Mouse (Mus musculus) heart, postnatal 0 days (tissue): ENCODE measurements around the gene Rora. TPM values are rescaled to one million over a fixed set of nuclear protein-coding genes. Genes with fewer than 3 reads are reported as not detected.

Source experiments
- ATAC-seq: fragments of 200-750 bp; cut with Nextera tagmentation; 2 replicates; pipeline ENCODE4 v1.8.0; 2017; ENCODE audit warnings: low read depth, moderate number of reproducible peaks, moderate library complexity; ENCODE audit not compliant: insufficient read depth
- DNase-seq: peaks from one replicate; pipeline ENCODE4 v3.0.0-alpha.2; 2016; ENCODE audit warnings: low spot score
- H3K27ac ChIP-seq: fragments of 300-500 bp; sonication (generic); 2 replicates; pipeline ENCODE4 v1.5.1; 2014; ENCODE audit warnings: low read depth, mild to moderate bottlenecking
- H3K27me3 ChIP-seq: fragments of 300-500 bp; sonication (generic); 2 replicates; pipeline ENCODE4 v1.6.1; 2014; ENCODE audit warnings: low read length, mixed read lengths; ENCODE audit not compliant: control insufficient read depth, insufficient read depth
- H3K36me3 ChIP-seq: fragments of 300-500 bp; sonication (generic); replicated peaks from 2 replicates; pipeline ENCODE4 v1.6.1; 2014; ENCODE audit warnings: low read length, mixed read lengths; ENCODE audit not compliant: control insufficient read depth, insufficient read depth
- H3K4me1 ChIP-seq: fragments of 300-500 bp; sonication (generic); 2 replicates; pipeline ENCODE4 v1.6.1; 2014; ENCODE audit warnings: antibody characterized with exemption; ENCODE audit not compliant: control insufficient read depth, insufficient read depth
- H3K4me2 ChIP-seq: fragments of 300-500 bp; sonication (generic); 2 replicates; pipeline ENCODE4 v1.6.1; 2014; ENCODE audit warnings: low read depth, mild to moderate bottlenecking, low read length, moderate library complexity
- H3K4me3 ChIP-seq: fragments of 300-500 bp; sonication (generic); 2 replicates; pipeline ENCODE4 v1.5.1; 2014; ENCODE audit warnings: low read depth, low read length
- H3K9ac ChIP-seq: fragments of 300-500 bp; sonication (generic); replicated peaks from 2 replicates; pipeline ENCODE4 v1.6.1; 2014; ENCODE audit warnings: low read depth, low read length, mixed read lengths
- H3K9me3 ChIP-seq: fragments of 300-500 bp; sonication (generic); replicated peaks from 2 replicates; pipeline ENCODE4 v1.6.1; 2016; ENCODE audit warnings: low read length; ENCODE audit not compliant: control insufficient read depth
- CTCF ChIP-seq: IDR thresholded peaks from 2 replicates; pipeline ENCODE4 v1.5.1; 2016; ENCODE audit warnings: antibody characterized with exemption, control low read depth, low read depth
- EP300 ChIP-seq: IDR thresholded peaks from 2 replicates; pipeline ENCODE4 v1.6.1; 2016; ENCODE audit warnings: antibody characterized with exemption, low read depth
- WGBS: fragments of 180-500 bp; shearing (Covaris S2); extraction: QIAGEN DNeasy Blood & Tissue Kit; methylation state at CpG from one replicate; pipeline ENCODE4 v1.1.7; 2014; 5-methylcytosine and 5-hydroxymethylcytosine counted together
- polyA plus RNA-seq: library from polyadenylated mRNA; unstranded; fragments of >200 nt; fragmentation: Nextera tagmentation; extraction: Ambion mirVana; gene quantifications from 2 replicates; pipeline ENCODE4 v1.2.1, GENCODE M21; 2015
- total RNA-seq: library from RNA; depleted of rRNA; stranded (reverse); fragments of >200 nt; gene quantifications from 2 replicates; pipeline ENCODE4 v1.2.3, GENCODE M21; 2014; ENCODE audit warnings: low replicate concordance

The Rora gene
- total and polyA plus RNA-seq, 2 experiments from 2014 or later: 7.9 to 9.8 TPM

- no peak for TF ChIP-seq CTCF
- TF ChIP-seq EP300: no peak
- ATAC-seq (no peak), DNase-seq (no peak)
- WGBS: 92% methylated on average over 3 of the region's 3 CpGs
- Histone ChIP-seq H3K9ac (no peak overlapping the region), H3K27ac (no peak overlapping the region), H3K36me3 (no peaks in the 10 kb centered on the region), H3K4me3 (no peak overlapping the region), H3K9me3 (no peaks in the 10 kb centered on the region), H3K4me2 (no peak overlapping the region), H3K27me3 (no peaks in the 10 kb centered on the region), H3K4me1 (no peaks in the 10 kb centered on the region)
Measured at GRCm38 (mm10) chr9:68773770-68774169, 120.2 kb downstream of the Rora start.

GRCm38 (mm10) chr9:68782011-68782410 lies 128.4 kb downstream of the Rora start:
- no peaks in the 10 kb centered on the region for H3K9me3 ChIP-seq
- H3K9ac ChIP-seq: no peak overlapping the region
- no peak overlapping the region for H3K4me3 ChIP-seq
- no peak overlapping the region for H3K4me2 ChIP-seq
- H3K36me3 ChIP-seq: no peaks in the 10 kb centered on the region
- TF ChIP-seq EP300 (no peak), CTCF (no peak)
- 35% methylated on average over 8 of the region's 8 CpGs for WGBS
- peaks cover 18% of the 10 kb centered on the region for H3K4me1 ChIP-seq
- H3K27ac ChIP-seq: no peak overlapping the region
- DNase-seq: no peak
- no peak for ATAC-seq
- H3K27me3 ChIP-seq: no peaks in the 10 kb centered on the region

- no peak for ATAC-seq
- WGBS: 48% methylated on average over 5 of the region's 5 CpGs
- Histone ChIP-seq H3K4me3 (no peak overlapping the region), H3K4me2 (no peak overlapping the region), H3K4me1 (peaks cover 18% of the 10 kb centered on the region), H3K27ac (no peak overlapping the region), H3K27me3 (no peaks in the 10 kb centered on the region), H3K9me3 (no peaks in the 10 kb centered on the region), H3K36me3 (no peaks in the 10 kb centered on the region), H3K9ac (no peak overlapping the region)
- TF ChIP-seq EP300 (no peak), CTCF (no peak)
- DNase-seq: no peak
Measured at GRCm38 (mm10) chr9:68782604-68783003, 129.0 kb downstream of the Rora start.

- Histone ChIP-seq H3K9me3 (no peaks in the 10 kb centered on the region), H3K36me3 (no peaks in the 10 kb centered on the region), H3K27ac (no peak overlapping the region), H3K4me2 (no peak overlapping the region), H3K4me3 (no peak overlapping the region), H3K4me1 (peaks cover 18% of the 10 kb centered on the region), H3K27me3 (no peaks in the 10 kb centered on the region), H3K9ac (no peak overlapping the region)
- WGBS: 52% methylated on average over 5 of the region's 5 CpGs
- no peak for DNase-seq
- ATAC-seq: peak; percentile 30; the same call in 1 of the 2 replicates
- no peak for TF ChIP-seq CTCF
- no peak for TF ChIP-seq EP300
Measured at GRCm38 (mm10) chr9:68783246-68783645, 129.7 kb downstream of the Rora start.

GRCm38 (mm10) chr9:68786614-68787293 lies 133.2 kb downstream of the Rora start:
- no peak for TF ChIP-seq EP300
- TF ChIP-seq CTCF: no peak
- no peak for DNase-seq
- Histone ChIP-seq H3K9ac (no peak overlapping the region), H3K36me3 (no peaks in the 10 kb centered on the region), H3K9me3 (no peaks in the 10 kb centered on the region), H3K27ac (no peak overlapping the region), H3K4me1 (peaks cover 21% of the 10 kb centered on the region), H3K4me2 (no peak overlapping the region), H3K27me3 (no peaks in the 10 kb centered on the region), H3K4me3 (no peak overlapping the region)
- no peak for ATAC-seq
- WGBS: 82% methylated on average over 8 of the region's 8 CpGs

GRCm38 (mm10) chr9:68787665-68788064 lies 134.1 kb downstream of the Rora start:
- H3K9ac ChIP-seq: no peak overlapping the region
- no peaks in the 10 kb centered on the region for H3K27me3 ChIP-seq
- TF ChIP-seq CTCF (no peak), EP300 (no peak)
- ATAC-seq (no peak), DNase-seq (no peak)
- 80% methylated on average over 2 of the region's 2 CpGs for WGBS
- peaks cover 14% of the 10 kb centered on the region for H3K4me1 ChIP-seq
- no peak overlapping the region for H3K27ac ChIP-seq
- no peak overlapping the region for H3K4me3 ChIP-seq
- H3K4me2 ChIP-seq: no peak overlapping the region
- no peaks in the 10 kb centered on the region for H3K9me3 ChIP-seq
- no peaks in the 10 kb centered on the region for H3K36me3 ChIP-seq
